Mouse (Mus musculus) myocyte (in vitro differentiated cells): Measurements from ENCODE around the gene Pxylp1.

Experiments used
- MAX ChIP-seq: IDR thresholded peaks from one replicate; pipeline ENCODE4 v1.6.1; 2011; ENCODE audit warnings: low read depth, mild to moderate bottlenecking, control low read depth
- POLR2A ChIP-seq: IDR thresholded peaks from one replicate; pipeline ENCODE4 v1.6.1; 2011; ENCODE audit warnings: low read depth, mild to moderate bottlenecking, control low read depth, moderate library complexity; ENCODE audit not compliant: insufficient read length
- POLR2AphosphoS2 ChIP-seq: IDR thresholded peaks from one replicate; pipeline ENCODE4 v1.6.1; 2011; ENCODE audit warnings: low read depth, control low read depth; ENCODE audit not compliant: insufficient read length
- SRF ChIP-seq: IDR thresholded peaks from one replicate; pipeline ENCODE4 v1.6.1; 2011; ENCODE audit warnings: low read depth; ENCODE audit not compliant: control insufficient read depth, insufficient read length
- TCF12 ChIP-seq: IDR thresholded peaks from one replicate; pipeline ENCODE4 v1.6.1; 2011; ENCODE audit warnings: mild to moderate bottlenecking, control low read depth; ENCODE audit not compliant: poor library complexity, insufficient read depth, severe bottlenecking
- TCF3 ChIP-seq: IDR thresholded peaks from one replicate; pipeline ENCODE4 v1.6.1; 2011; ENCODE audit warnings: low read depth, control low read depth; ENCODE audit not compliant: insufficient read length

- TF ChIP-seq POLR2A (no peak), SRF (no peak), MAX (no peak), POLR2AphosphoS2 (no peak), TCF12 (no peak), TCF3 (no peak)
These were observed 19.4 kb downstream of the Pxylp1 start for GRCm38 (mm10) chr9:96873082-96873481.
